Mouse (Mus musculus): ENCODE data around the gene 4930558C23Rik. TPM values are rescaled to one million over a fixed set of nuclear protein-coding genes. Genes with fewer than 3 reads are reported as not detected.
A peak's percentile ranks its signal among the peaks of the same experiment; 100 is the strongest.
"Not testable (repeated sequence)": the region's sequence is repeated elsewhere in the genome, so short reads cannot be mapped to it uniquely, and the experiment has no call there.

The 4930558C23Rik gene
- polyA plus RNA-seq, 1 experiment from 2014 or later = not detected

GRCm38 (mm10) chr3:95434136-95434982, 31.7 kb upstream of the 4930558C23Rik start, which contains the start of gene Arnt:
Gene Arnt (plus strand): TSS chr3:95434388.
- H3K27me3 ChIP-seq (replicated peaks; ENCODE audit: control insufficient read depth, insufficient read depth, low read length) = no peaks in the 10 kb centered on the region
- WGBS = under 1% methylated on average over 39 of the region's 47 CpGs

GRCm38 (mm10) chr3:95433301-95433915, 30.8 kb upstream of the 4930558C23Rik start:
- H3K9ac ChIP-seq (replicated peaks; ENCODE audit: low read depth, low read length) = no peak overlapping the region
- peaks cover 7% of the 10 kb centered on the region for H3K4me1 ChIP-seq (replicated peaks; ENCODE audit: control insufficient read depth, insufficient read depth, low read length)
- ATAC-seq = no peak
- no peaks in the 10 kb centered on the region for H3K27me3 ChIP-seq (replicated peaks; ENCODE audit: control insufficient read depth, insufficient read depth, low read length)
- peaks cover 2% of the 10 kb centered on the region; the same call in 1 of the 2 replicates for H3K36me3 ChIP-seq (ENCODE audit: control insufficient read depth, insufficient read depth)
- H3K4me3 ChIP-seq (replicated peaks; ENCODE audit: low read length) = peak overlapping the region; percentile 52
- 71% methylated on average over 10 of the region's 10 CpGs for WGBS
- H3K9me3 ChIP-seq (ENCODE audit: control insufficient read depth, low read length) = no peaks in the 10 kb centered on the region
- no peak overlapping the region for H3K27ac ChIP-seq (ENCODE audit: low read length)
- H3K4me2 ChIP-seq (ENCODE audit: low read length) = peak overlapping the region; percentile 48

More at GRCm38 (mm10) chr3:95434136-95434982, 31.7 kb upstream of the 4930558C23Rik start, which contains the start of gene Arnt:
- ATAC-seq = peak; percentile 99
- peak within 1 kb of the TSS; percentile 85 for H3K9ac ChIP-seq (replicated peaks; ENCODE audit: low read depth, low read length)
- peaks cover 7% of the 10 kb centered on the region for H3K4me1 ChIP-seq (replicated peaks; ENCODE audit: control insufficient read depth, insufficient read depth, low read length)
- H3K36me3 ChIP-seq (ENCODE audit: control insufficient read depth, insufficient read depth) = peaks cover 2% of the 10 kb centered on the region; the same call in 1 of the 2 replicates
- peak within 1 kb of the TSS; percentile 52 for H3K4me3 ChIP-seq (replicated peaks; ENCODE audit: low read length)
- H3K27ac ChIP-seq (ENCODE audit: low read length) = peak within 1 kb of the TSS; percentile 74
- no peaks in the 10 kb centered on the region for H3K9me3 ChIP-seq (ENCODE audit: control insufficient read depth, low read length)
- peak within 1 kb of the TSS; percentile 85 for H3K4me2 ChIP-seq (ENCODE audit: low read length)

- H3K9ac ChIP-seq (replicated peaks; ENCODE audit: low read depth, low read length); H3K27ac ChIP-seq (ENCODE audit: low read length); H3K4me3 ChIP-seq (replicated peaks; ENCODE audit: low read length); H3K36me3 ChIP-seq (ENCODE audit: control insufficient read depth, insufficient read depth); H3K4me1 ChIP-seq (replicated peaks; ENCODE audit: control insufficient read depth, insufficient read depth, low read length); H3K27me3 ChIP-seq (replicated peaks; ENCODE audit: control insufficient read depth, insufficient read depth, low read length); H3K9me3 ChIP-seq (ENCODE audit: control insufficient read depth, low read length); ATAC-seq; H3K4me2 ChIP-seq (ENCODE audit: low read length): not testable (repeated sequence)
- WGBS = 67% methylated on average over 4 of the region's 11 CpGs
Observed at GRCm38 (mm10) chr3:95428423-95428822, 25.8 kb upstream of the 4930558C23Rik start.

- H3K27me3 ChIP-seq (replicated peaks; ENCODE audit: control insufficient read depth, insufficient read depth, low read length); H3K36me3 ChIP-seq (ENCODE audit: control insufficient read depth, insufficient read depth); H3K9ac ChIP-seq (replicated peaks; ENCODE audit: low read depth, low read length); H3K4me1 ChIP-seq (replicated peaks; ENCODE audit: control insufficient read depth, insufficient read depth, low read length); ATAC-seq; H3K27ac ChIP-seq (ENCODE audit: low read length); H3K9me3 ChIP-seq (ENCODE audit: control insufficient read depth, low read length): not testable (repeated sequence)
- peak overlapping the region; percentile 34 for H3K4me3 ChIP-seq (replicated peaks; ENCODE audit: low read length)
- WGBS = 31% methylated on average over 11 of the region's 21 CpGs
- peak overlapping the region; percentile 47 for H3K4me2 ChIP-seq (ENCODE audit: low read length)
Observed at GRCm38 (mm10) chr3:95427891-95428238, 25.2 kb upstream of the 4930558C23Rik start.

- H3K4me3 ChIP-seq (replicated peaks; ENCODE audit: low read length) = peak overlapping the region; percentile 34; the same call in 1 of the 2 replicates
- H3K36me3 ChIP-seq (ENCODE audit: control insufficient read depth, insufficient read depth); H3K9me3 ChIP-seq (ENCODE audit: control insufficient read depth, low read length); H3K27ac ChIP-seq (ENCODE audit: low read length); H3K4me1 ChIP-seq (replicated peaks; ENCODE audit: control insufficient read depth, insufficient read depth, low read length); H3K27me3 ChIP-seq (replicated peaks; ENCODE audit: control insufficient read depth, insufficient read depth, low read length); H3K9ac ChIP-seq (replicated peaks; ENCODE audit: low read depth, low read length): not testable (repeated sequence)
- ATAC-seq = peak; percentile 78
- 68% methylated on average over 5 of the region's 33 CpGs for WGBS
- peak overlapping the region; percentile 47 for H3K4me2 ChIP-seq (ENCODE audit: low read length)
Observed at GRCm38 (mm10) chr3:95427117-95427890, 24.7 kb upstream of the 4930558C23Rik start.

- not testable (repeated sequence) for H3K4me1 ChIP-seq (replicated peaks; ENCODE audit: control insufficient read depth, insufficient read depth, low read length); H3K27me3 ChIP-seq (replicated peaks; ENCODE audit: control insufficient read depth, insufficient read depth, low read length); H3K9me3 ChIP-seq (ENCODE audit: control insufficient read depth, low read length); H3K27ac ChIP-seq (ENCODE audit: low read length); H3K4me3 ChIP-seq (replicated peaks; ENCODE audit: low read length); H3K36me3 ChIP-seq (ENCODE audit: control insufficient read depth, insufficient read depth); H3K9ac ChIP-seq (replicated peaks; ENCODE audit: low read depth, low read length); ATAC-seq; H3K4me2 ChIP-seq (ENCODE audit: low read length)
- WGBS = 89% methylated on average over 5 of the region's 5 CpGs
Observed at GRCm38 (mm10) chr3:95426476-95426875, 23.8 kb upstream of the 4930558C23Rik start.

GRCm38 (mm10) chr3:95417866-95418265, 15.2 kb upstream of the 4930558C23Rik start:
- Histone ChIP-seq H3K9ac (replicated peaks; ENCODE audit: low read depth, low read length) (no peak overlapping the region), H3K27me3 (replicated peaks; ENCODE audit: control insufficient read depth, insufficient read depth, low read length) (no peaks in the 10 kb centered on the region), H3K4me3 (replicated peaks; ENCODE audit: low read length) (no peak overlapping the region), H3K9me3 (ENCODE audit: control insufficient read depth, low read length) (0 out of 2 replicates have a peak, but pooled peaks cover 2% of the 10 kb centered on the region), H3K36me3 (ENCODE audit: control insufficient read depth, insufficient read depth) (no peaks in the 10 kb centered on the region), H3K4me2 (ENCODE audit: low read length) (no peak overlapping the region), H3K4me1 (replicated peaks; ENCODE audit: control insufficient read depth, insufficient read depth, low read length) (no peaks in the 10 kb centered on the region), H3K27ac (ENCODE audit: low read length) (no peak overlapping the region)
- WGBS = 96% methylated on average over 6 of the region's 6 CpGs
- ATAC-seq = no peak

GRCm38 (mm10) chr3:95412268-95412667, 9.6 kb upstream of the 4930558C23Rik start:
- H3K9ac ChIP-seq (replicated peaks; ENCODE audit: low read depth, low read length) = no peak overlapping the region
- H3K4me2 ChIP-seq (ENCODE audit: low read length) = no peak overlapping the region
- no peak overlapping the region for H3K27ac ChIP-seq (ENCODE audit: low read length)
- 88% methylated on average over 1 of the region's 1 CpGs for WGBS
- no peaks in the 10 kb centered on the region for H3K36me3 ChIP-seq (ENCODE audit: control insufficient read depth, insufficient read depth)
- H3K9me3 ChIP-seq (ENCODE audit: control insufficient read depth, low read length) = no peaks in the 10 kb centered on the region
- no peaks in the 10 kb centered on the region for H3K4me1 ChIP-seq (replicated peaks; ENCODE audit: control insufficient read depth, insufficient read depth, low read length)
- H3K4me3 ChIP-seq (replicated peaks; ENCODE audit: low read length) = no peak overlapping the region
- no peaks in the 10 kb centered on the region for H3K27me3 ChIP-seq (replicated peaks; ENCODE audit: control insufficient read depth, insufficient read depth, low read length)
- no peak for ATAC-seq

GRCm38 (mm10) chr3:95408852-95409251, 6.2 kb upstream of the 4930558C23Rik start:
- no peak overlapping the region for H3K4me2 ChIP-seq (ENCODE audit: low read length)
- H3K27ac ChIP-seq (ENCODE audit: low read length) = no peak overlapping the region
- no peaks in the 10 kb centered on the region for H3K27me3 ChIP-seq (replicated peaks; ENCODE audit: control insufficient read depth, insufficient read depth, low read length)
- H3K4me1 ChIP-seq (replicated peaks; ENCODE audit: control insufficient read depth, insufficient read depth, low read length) = no peaks in the 10 kb centered on the region
- no peak overlapping the region for H3K9ac ChIP-seq (replicated peaks; ENCODE audit: low read depth, low read length)
- H3K9me3 ChIP-seq (ENCODE audit: control insufficient read depth, low read length) = no peaks in the 10 kb centered on the region
- no peak overlapping the region for H3K4me3 ChIP-seq (replicated peaks; ENCODE audit: low read length)
- 85% methylated on average over 2 of the region's 2 CpGs for WGBS
- H3K36me3 ChIP-seq (ENCODE audit: control insufficient read depth, insufficient read depth) = no peaks in the 10 kb centered on the region
- no peak for ATAC-seq

All from forebrain, embryonic 16.5 days (tissue).